Mouse (Mus musculus) forebrain, embryonic 12.5 days (tissue): Measurements from ENCODE around the gene Eno3. TPM values are rescaled to one million over a fixed set of nuclear protein-coding genes. Genes with fewer than 3 reads are reported as not detected.

Experiments
- ATAC-seq: fragments of 200-750 bp; cut with Nextera tagmentation; 2 replicates; pipeline ENCODE4 v1.8.0; 2017; ENCODE audit warnings: moderate TSS enrichment; ENCODE audit not compliant: low FRiP score
- H3K27ac ChIP-seq: fragments of 300-500 bp; sonication (generic); 2 replicates; pipeline ENCODE4 v1.5.1; 2016; ENCODE audit warnings: mild to moderate bottlenecking
- H3K27me3 ChIP-seq: fragments of 300-500 bp; sonication (generic); 2 replicates; pipeline ENCODE4 v1.6.1; 2016; ENCODE audit warnings: mild to moderate bottlenecking
- H3K36me3 ChIP-seq: fragments of 300-500 bp; sonication (generic); replicated peaks from 2 replicates; pipeline ENCODE4 v1.6.1; 2016; ENCODE audit warnings: mild to moderate bottlenecking
- H3K4me1 ChIP-seq: fragments of 300-500 bp; sonication (generic); 2 replicates; pipeline ENCODE4 v1.6.1; 2016
- H3K4me2 ChIP-seq: fragments of 300-500 bp; sonication (generic); 2 replicates; pipeline ENCODE4 v1.6.1; 2016; ENCODE audit warnings: mild to moderate bottlenecking, moderate library complexity
- H3K4me3 ChIP-seq: fragments of 300-500 bp; sonication (generic); replicated peaks from 2 replicates; pipeline ENCODE4 v1.5.1; 2016; ENCODE audit warnings: mild to moderate bottlenecking
- H3K9ac ChIP-seq: fragments of 300-500 bp; sonication (generic); 2 replicates; pipeline ENCODE4 v1.6.1; 2016; ENCODE audit warnings: mild to moderate bottlenecking
- H3K9me3 ChIP-seq: fragments of 300-500 bp; sonication (generic); 2 replicates; pipeline ENCODE4 v1.6.1; 2016
- WGBS: fragments of 180-500 bp; shearing (Covaris S2); methylation state at CpG from one replicate; pipeline ENCODE4 v1.1.7; 2016; 5-methylcytosine and 5-hydroxymethylcytosine counted together
- polyA plus RNA-seq: library from polyadenylated mRNA; unstranded; fragments of >200 nt; fragmentation: Nextera tagmentation; extraction: Ambion mirVana; gene quantifications from 2 replicates; pipeline ENCODE4 v1.2.1, GENCODE M21; 2016

The Eno3 gene
- polyA plus RNA-seq, 1 experiment from 2014 or later, result 9.0 TPM

DNA sequence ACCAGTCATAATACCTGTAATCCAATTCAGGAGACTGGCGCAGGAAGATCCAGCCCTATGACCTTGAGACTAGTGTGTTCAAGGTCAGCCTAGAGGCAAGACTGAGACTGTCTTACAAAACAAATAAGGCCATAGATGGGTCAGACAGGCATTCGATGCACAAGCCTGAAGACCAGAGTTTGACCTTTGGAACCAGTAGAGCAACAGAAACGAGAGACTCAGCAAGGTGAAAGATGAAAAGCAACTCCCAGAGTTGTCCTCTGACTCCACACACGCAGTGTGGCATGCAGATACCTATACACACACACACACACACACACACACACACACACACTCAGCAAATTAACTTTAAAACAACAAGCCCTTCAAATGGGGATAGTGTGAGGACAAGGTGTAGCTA, 30.1 kb upstream of the Eno3 start:
- H3K9me3 ChIP-seq, result no peaks in the 10 kb centered on the region
- WGBS, result 82% methylated on average over 4 of the region's 4 CpGs

GRCm38 (mm10) chr11:70628431-70628830, 28.6 kb upstream of the Eno3 start:
- H3K27ac ChIP-seq, result no peak overlapping the region
- WGBS, result 78% methylated on average over 2 of the region's 2 CpGs
- no peaks in the 10 kb centered on the region for H3K4me1 ChIP-seq
- H3K9ac ChIP-seq, result no peak overlapping the region
- H3K36me3 ChIP-seq, result no peaks in the 10 kb centered on the region
- no peak for ATAC-seq
- no peak overlapping the region for H3K4me2 ChIP-seq
- H3K9me3 ChIP-seq, result no peaks in the 10 kb centered on the region
- no peak overlapping the region for H3K4me3 ChIP-seq
- H3K27me3 ChIP-seq, result no peaks in the 10 kb centered on the region

More for the DNA sequence above, 30.1 kb upstream of the Eno3 start:
- Histone ChIP-seq H3K27me3 (no peaks in the 10 kb centered on the region), H3K4me3 (no peak overlapping the region), H3K9ac (no peak overlapping the region), H3K27ac (no peak overlapping the region), H3K4me1 (no peaks in the 10 kb centered on the region), H3K4me2 (no peak overlapping the region), H3K36me3 (no peaks in the 10 kb centered on the region)
- ATAC-seq, result no peak

DNA sequence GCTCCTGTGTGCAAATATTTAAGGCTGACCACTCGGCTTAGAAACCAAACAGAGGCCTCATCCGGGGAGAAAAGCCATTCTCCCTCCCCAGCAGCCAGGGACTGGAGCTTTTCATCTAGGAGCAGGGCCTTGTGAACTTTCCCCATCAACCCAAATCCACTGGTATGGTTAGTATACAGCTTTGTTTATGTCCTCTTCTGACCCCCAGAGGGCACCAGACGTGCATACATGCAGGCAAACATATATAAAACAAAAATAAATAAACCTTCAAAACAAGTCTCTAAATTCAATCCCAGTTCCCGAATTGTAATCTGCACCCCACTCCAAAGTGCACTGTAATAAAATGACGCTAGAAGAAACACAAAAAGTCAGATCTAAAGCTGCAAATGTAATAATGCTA, 27.4 kb upstream of the Eno3 start:
- Histone ChIP-seq H3K9me3 (no peaks in the 10 kb centered on the region), H3K36me3 (no peaks in the 10 kb centered on the region), H3K4me2 (no peak overlapping the region), H3K27ac (no peak overlapping the region), H3K27me3 (no peaks in the 10 kb centered on the region), H3K9ac (no peak overlapping the region), H3K4me3 (no peak overlapping the region), H3K4me1 (no peaks in the 10 kb centered on the region)
- WGBS, result 54% methylated on average over 5 of the region's 5 CpGs
- ATAC-seq, result no peak

DNA sequence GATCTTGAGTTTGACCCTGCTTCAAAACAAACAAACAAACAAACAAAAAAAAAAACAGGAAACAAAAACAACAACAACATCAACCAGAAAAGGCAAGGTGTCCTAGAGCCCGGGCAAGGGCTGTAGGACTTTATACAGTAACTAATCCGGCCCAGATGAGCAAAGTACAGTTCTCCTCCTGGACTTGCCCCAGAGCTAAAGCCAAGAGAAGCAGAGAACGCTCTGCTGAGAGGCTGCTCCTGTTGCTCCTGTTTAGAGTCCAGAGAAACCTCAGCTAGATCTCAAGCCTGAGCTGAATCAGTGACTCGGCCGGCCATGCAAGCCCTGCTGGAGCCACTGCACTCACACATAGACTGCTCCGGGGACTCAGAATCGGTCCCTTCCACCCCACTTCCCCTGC, 26.9 kb upstream of the Eno3 start:
- Histone ChIP-seq H3K27ac (no peak overlapping the region), H3K4me1 (no peaks in the 10 kb centered on the region), H3K9me3 (no peaks in the 10 kb centered on the region), H3K4me3 (no peak overlapping the region), H3K9ac (no peak overlapping the region), H3K27me3 (no peaks in the 10 kb centered on the region), H3K4me2 (no peak overlapping the region), H3K36me3 (no peaks in the 10 kb centered on the region)
- WGBS, result 74% methylated on average over 7 of the region's 7 CpGs
- no peak for ATAC-seq

- Histone ChIP-seq H3K4me3 (no peak overlapping the region), H3K36me3 (no peaks in the 10 kb centered on the region), H3K9me3 (no peaks in the 10 kb centered on the region), H3K27me3 (0 out of 2 replicates have a peak, but pooled peaks cover 4% of the 10 kb centered on the region), H3K9ac (no peak overlapping the region), H3K4me2 (no peak overlapping the region), H3K4me1 (no peaks in the 10 kb centered on the region), H3K27ac (no peak overlapping the region)
- ATAC-seq, result no peak
- 81% methylated on average over 4 of the region's 4 CpGs for WGBS
These were observed 21.4 kb upstream of the Eno3 start for GRCm38 (mm10) chr11:70635601-70636000.

DNA sequence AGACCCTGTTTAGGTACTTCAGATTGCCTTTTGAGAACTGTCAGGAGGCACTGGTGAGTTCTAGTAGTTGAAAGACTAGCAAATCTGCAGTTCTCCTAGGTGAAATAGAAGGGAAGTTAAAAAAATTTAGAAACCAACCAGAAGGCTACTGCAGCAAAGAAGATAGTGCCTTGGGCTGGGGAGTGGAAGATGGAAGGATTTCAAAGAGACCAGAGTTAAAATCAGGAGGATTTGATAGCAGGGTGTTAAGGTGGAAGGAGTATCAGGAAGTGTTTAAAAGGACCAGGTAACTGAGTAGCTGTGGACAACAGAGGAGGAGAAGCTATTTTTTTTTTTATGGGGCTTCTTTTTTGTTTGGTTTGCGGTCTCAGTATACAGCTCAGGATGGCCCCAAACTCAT, 19.2 kb upstream of the Eno3 start:
- Histone ChIP-seq H3K4me2 (no peak overlapping the region), H3K4me3 (no peak overlapping the region), H3K4me1 (no peaks in the 10 kb centered on the region), H3K9ac (no peak overlapping the region), H3K9me3 (no peaks in the 10 kb centered on the region), H3K27me3 (0 out of 2 replicates have a peak, but pooled peaks cover 4% of the 10 kb centered on the region), H3K36me3 (peaks cover 3% of the 10 kb centered on the region; the same call in 1 of the 2 replicates), H3K27ac (no peak overlapping the region)
- 93% methylated on average over 1 of the region's 1 CpGs for whole genome bisulfite sequencing
- no peak for ATAC-seq

DNA sequence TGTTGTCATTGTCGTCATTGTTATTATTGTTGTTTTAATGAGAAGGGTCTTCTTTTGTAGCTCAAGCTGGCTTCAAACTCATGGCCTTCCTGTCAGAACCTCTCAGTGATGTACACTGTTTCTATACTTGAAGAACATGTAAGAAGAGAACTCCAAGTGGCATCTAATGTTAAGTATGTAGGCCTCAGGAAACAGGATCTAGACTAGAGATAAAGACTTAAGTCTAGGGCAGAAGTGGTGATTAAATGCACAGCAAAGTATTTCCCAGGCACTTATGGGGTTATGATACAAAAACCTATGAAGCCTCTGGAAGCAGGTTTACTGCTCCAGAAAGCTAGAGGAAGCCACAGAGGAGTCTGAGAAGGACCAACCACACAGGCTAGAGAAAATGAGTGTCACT, 18.7 kb upstream of the Eno3 start:
- H3K27me3 ChIP-seq, result 0 out of 2 replicates have a peak, but pooled peaks cover 4% of the 10 kb centered on the region
- H3K36me3 ChIP-seq, result peaks cover 8% of the 10 kb centered on the region; the same call in 1 of the 2 replicates
- no peak overlapping the region for H3K9ac ChIP-seq
- H3K27ac ChIP-seq, result no peak overlapping the region
- 84% methylated on average over 1 of the region's 1 CpGs for WGBS
- ATAC-seq, result no peak
- H3K4me3 ChIP-seq, result no peak overlapping the region
- H3K9me3 ChIP-seq, result no peaks in the 10 kb centered on the region
- no peaks in the 10 kb centered on the region for H3K4me1 ChIP-seq
- no peak overlapping the region for H3K4me2 ChIP-seq

- H3K4me1 ChIP-seq, result no peaks in the 10 kb centered on the region
- 67% methylated on average over 5 of the region's 5 CpGs for WGBS
These were observed 18.2 kb upstream of the Eno3 start, which contains the start of gene Gp1ba for GRCm38 (mm10) chr11:70638714-70639278. Gp1ba (plus strand) TSS chr11:70639122.

GRCm38 (mm10) chr11:70639976-70640375, 17.0 kb upstream of the Eno3 start:
- 85% methylated on average over 8 of the region's 8 CpGs for WGBS
- Histone ChIP-seq H3K4me2 (no peak overlapping the region), H3K4me3 (no peak overlapping the region), H3K27ac (no peak overlapping the region), H3K36me3 (peaks cover 23% of the 10 kb centered on the region), H3K4me1 (0 out of 2 replicates have a peak, but pooled peaks cover 2% of the 10 kb centered on the region), H3K9me3 (no peaks in the 10 kb centered on the region), H3K9ac (no peak overlapping the region), H3K27me3 (0 out of 2 replicates have a peak, but pooled peaks cover 4% of the 10 kb centered on the region)
- no peak for ATAC-seq

More at GRCm38 (mm10) chr11:70638714-70639278, 18.2 kb upstream of the Eno3 start, which contains the start of gene Gp1ba:
- Histone ChIP-seq H3K9me3 (no peaks in the 10 kb centered on the region), H3K4me2 (no peak within 1 kb of the TSS), H3K4me3 (no peak within 1 kb of the TSS), H3K9ac (no peak within 1 kb of the TSS), H3K27ac (no peak within 1 kb of the TSS), H3K36me3 (peaks cover 13% of the 10 kb centered on the region; the same call in 1 of the 2 replicates), H3K27me3 (0 out of 2 replicates have a peak, but pooled peaks cover 4% of the 10 kb centered on the region)
- ATAC-seq, result no peak

GRCm38 (mm10) chr11:70641241-70641640, 15.8 kb upstream of the Eno3 start:
- WGBS, result 84% methylated on average over 7 of the region's 7 CpGs
- peaks cover 15% of the 10 kb centered on the region for H3K4me1 ChIP-seq
- H3K9me3 ChIP-seq, result no peaks in the 10 kb centered on the region
- H3K9ac ChIP-seq, result no peak overlapping the region
- no peak overlapping the region for H3K27ac ChIP-seq
- H3K4me2 ChIP-seq, result no peak overlapping the region
- H3K27me3 ChIP-seq, result 0 out of 2 replicates have a peak, but pooled peaks cover 4% of the 10 kb centered on the region
- peaks cover 28% of the 10 kb centered on the region for H3K36me3 ChIP-seq
- H3K4me3 ChIP-seq, result no peak overlapping the region
- no peak for ATAC-seq

GRCm38 (mm10) chr11:70643051-70643450, 14.0 kb upstream of the Eno3 start:
- Histone ChIP-seq H3K4me3 (no peak overlapping the region), H3K9ac (no peak overlapping the region), H3K9me3 (no peaks in the 10 kb centered on the region), H3K27me3 (0 out of 2 replicates have a peak, but pooled peaks cover 4% of the 10 kb centered on the region), H3K27ac (no peak overlapping the region), H3K36me3 (peaks cover 28% of the 10 kb centered on the region), H3K4me2 (no peak overlapping the region), H3K4me1 (peaks cover 19% of the 10 kb centered on the region)
- WGBS, result 87% methylated on average over 6 of the region's 6 CpGs
- no peak for ATAC-seq

GRCm38 (mm10) chr11:70644564-70645103, 12.4 kb upstream of the Eno3 start:
- Histone ChIP-seq H3K9ac (0 out of 2 replicates have a peak overlapping the region, but pooled peaks have one; percentile 27), H3K9me3 (no peaks in the 10 kb centered on the region), H3K4me3 (no peak overlapping the region), H3K4me2 (no peak overlapping the region), H3K27me3 (no peaks in the 10 kb centered on the region), H3K36me3 (peaks cover 41% of the 10 kb centered on the region), H3K4me1 (peaks cover 34% of the 10 kb centered on the region), H3K27ac (no peak overlapping the region)
- ATAC-seq, result no peak
- 92% methylated on average over 8 of the region's 8 CpGs for WGBS
